ENCODE assay signal across 9 mouse cellular contexts in the genomic region with DNA sequence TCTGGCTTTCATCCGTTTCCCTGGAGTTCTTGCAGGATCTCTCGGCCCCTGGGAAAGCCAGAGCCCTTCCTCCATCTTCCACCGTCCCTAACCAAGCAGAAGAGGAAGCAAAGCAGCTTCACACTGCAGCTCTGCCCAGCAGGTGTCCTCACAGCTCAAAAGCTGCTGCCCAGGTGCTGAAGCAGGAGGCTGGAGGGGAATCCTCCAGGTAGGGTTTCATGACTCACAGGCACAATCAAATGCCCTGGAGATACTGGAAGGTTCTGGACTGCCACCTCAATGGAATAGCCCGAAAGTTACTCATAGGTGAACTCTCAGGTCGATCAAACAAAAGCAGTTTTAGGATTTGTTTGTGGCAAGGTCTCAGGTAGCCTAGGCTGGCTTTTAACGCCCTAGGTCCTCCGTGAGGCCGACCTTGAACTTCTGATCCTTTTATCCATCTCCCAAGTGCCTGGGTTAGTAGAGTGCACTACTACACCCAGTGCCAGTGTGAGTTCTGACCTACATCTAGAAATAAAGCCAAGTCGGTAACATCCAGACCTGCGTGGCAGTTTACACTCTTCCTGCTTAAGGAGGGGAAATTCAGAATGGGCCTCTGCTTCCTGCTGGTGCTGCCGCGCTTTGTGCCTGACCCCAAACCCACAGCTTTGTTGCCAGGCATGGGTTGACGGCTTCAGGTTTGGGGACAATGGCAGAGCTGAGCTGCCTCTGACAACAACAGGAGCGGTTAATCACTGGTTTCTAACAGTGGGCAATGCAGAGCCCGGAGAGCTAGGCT. TPM values are rescaled to one million over a fixed set of nuclear protein-coding genes. Genes with fewer than 3 reads are reported as not detected.
DNase-seq lines count a peak whose midpoint lies in the region; ATAC-seq and TF ChIP-seq lines count a peak whose summit lies in the region.
"Had no signal": no experiment of that assay in that cellular context is flagged by ENCODE, and none has a peak within 500 bp of the region (broad histone marks: within the 10 kb centered on the region; RNA-seq: fewer than 3 reads in every experiment).

No protein-coding gene starts in this region.

- H3K36me3 ChIP-seq in heart, postnatal 0 days (replicated peaks; ENCODE audit: control insufficient read depth, insufficient read depth, low read length), result no peaks in the 10 kb centered on the region
- no peaks in the 10 kb centered on the region for H3K36me3 ChIP-seq in hindbrain, postnatal 0 days (ENCODE audit: insufficient read depth, low read length)
- H3K36me3 ChIP-seq: neural tube, embryonic 13.5 days had no signal

- no peak overlapping the region for H3K27ac ChIP-seq in heart, postnatal 0 days (ENCODE audit: low read depth)
- H3K27ac ChIP-seq in hindbrain, postnatal 0 days, result peak overlapping the region; percentile 34; the same call in 1 of the 2 replicates
- H3K27ac ChIP-seq: neural tube, embryonic 13.5 days had no signal

- no peak for DNase-seq in heart, postnatal 0 days (ENCODE audit: low spot score)
- no peak for DNase-seq in heart, adult 11 months
- peak; percentile 57 for DNase-seq in hindbrain, postnatal 0 days (ENCODE audit: low spot score)
- no peak for DNase-seq in frontal cortex, postnatal 14 days (ENCODE audit: low spot score in 2 of 2)
- DNase-seq in adrenal gland, postnatal 10 days, result no peak
- DNase-seq in gastrocnemius, postnatal 36 days, result no peak

- TF ChIP-seq CTCF in heart, postnatal 0 days (IDR thresholded peaks at IDR 0.05; ENCODE audit: low read depth), result peak; percentile 42
- TF ChIP-seq CTCF in hindbrain, postnatal 0 days (IDR thresholded peaks at IDR 0.05; ENCODE audit: low read depth), result peak; percentile 49

- ATAC-seq in heart, postnatal 0 days (ENCODE audit: insufficient read depth, low read depth), result no peak
- ATAC-seq in CD4-positive, CD25-positive, alpha-beta regulatory T cell, adult 4 months, result peak; percentile 78
- ATAC-seq in hindbrain, postnatal 0 days, result 0 out of 2 replicates have a peak, but pooled peaks have one; percentile 8
- peak; percentile 59 for ATAC-seq in megakaryocyte progenitor cell, adult 5-6 weeks (replicated peaks; ENCODE audit: poor library complexity)

- WGBS in heart, postnatal 0 days, result 45% methylated on average over 15 of the region's 15 CpGs
- WGBS in hindbrain, postnatal 0 days, result 34% methylated on average over 15 of the region's 15 CpGs

- no peak overlapping the region for H3K4me2 ChIP-seq in heart, postnatal 0 days (ENCODE audit: low read depth, low read length)
- no peak overlapping the region for H3K4me2 ChIP-seq in hindbrain, postnatal 0 days (ENCODE audit: low read depth, low read length)
- H3K4me2 ChIP-seq: neural tube, embryonic 13.5 days had no signal

- no peaks in the 10 kb centered on the region for H3K9me3 ChIP-seq in heart, postnatal 0 days (replicated peaks; ENCODE audit: control insufficient read depth, low read length)
- H3K9me3 ChIP-seq in hindbrain, postnatal 0 days (ENCODE audit: low read length), result no peaks in the 10 kb centered on the region
- H3K9me3 ChIP-seq: neural tube, embryonic 13.5 days had no signal

- H3K9ac ChIP-seq in heart, postnatal 0 days (replicated peaks; ENCODE audit: low read depth, low read length), result no peak overlapping the region
- H3K9ac ChIP-seq in hindbrain, postnatal 0 days (replicated peaks; ENCODE audit: low read length), result no peak overlapping the region
- H3K9ac ChIP-seq: neural tube, embryonic 13.5 days had no signal

- H3K4me3 ChIP-seq in heart, postnatal 0 days (ENCODE audit: low read depth, low read length), result no peak overlapping the region
- no peak overlapping the region for H3K4me3 ChIP-seq in hindbrain, postnatal 0 days (ENCODE audit: low read length)
- H3K4me3 ChIP-seq: neural tube, embryonic 13.5 days had no signal

- H3K27me3 ChIP-seq in heart, postnatal 0 days (ENCODE audit: control insufficient read depth, insufficient read depth, low read length), result no peaks in the 10 kb centered on the region
- no peaks in the 10 kb centered on the region for H3K27me3 ChIP-seq in hindbrain, postnatal 0 days (ENCODE audit: insufficient read depth, low read length)
- H3K27me3 ChIP-seq: neural tube, embryonic 13.5 days had no signal

- intact Hi-C loops in gastrocnemius, postnatal 36 days (cut with DNase I), result no loop called here

- TF ChIP-seq EP300 in heart, postnatal 0 days (IDR thresholded peaks at IDR 0.05; ENCODE audit: low read depth), result no peak

- H3K4me1 ChIP-seq in heart, postnatal 0 days (ENCODE audit: control insufficient read depth, insufficient read depth), result no peaks in the 10 kb centered on the region
- H3K4me1 ChIP-seq in hindbrain, postnatal 0 days (ENCODE audit: insufficient read depth, low read length), result no peaks in the 10 kb centered on the region

RNA-seq across cellular contexts. Expression of a gene that starts 16.0 kb away (rescaled TPM):
- 79.3 and 94.6 TPM in 2 replicates for total RNA-seq in heart, postnatal 0 days (2014; rRNA removed; ENCODE audit: low replicate concordance)
- polyA plus RNA-seq in heart, postnatal 0 days (2015; fragmentation: Nextera tagmentation; extraction: Ambion mirVana), result 32.7 and 34.4 TPM in 2 replicates
- polyA plus RNA-seq in CD4-positive, CD25-positive, alpha-beta regulatory T cell, adult 4 months (2017; shearing (Covaris generic)), result 10 to 100 TPM; 37.2 to 50.1 TPM
- total RNA-seq in hindbrain, postnatal 0 days (2014; rRNA removed), result 7.1 and 11.0 TPM in 2 replicates
- 4.2 and 4.3 TPM in 2 replicates for polyA plus RNA-seq in hindbrain, postnatal 0 days (2015; fragmentation: Nextera tagmentation; extraction: Ambion mirVana)
- total RNA-seq in megakaryocyte progenitor cell, adult 5-6 weeks (2015), result 4.3 and 7.5 TPM in 2 replicates
- total RNA-seq in megakaryocyte progenitor cell, adult 5-6 weeks (2017), result 3.4 and 3.6 TPM in 2 replicates
- 10 to 100 TPM; 33.1 to 43.1 TPM for total RNA-seq in adrenal gland, postnatal 10 days (2021)
- 1 to 10 TPM; 4.3 to 5.5 TPM for total RNA-seq in gastrocnemius, postnatal 36 days (2021)

RNA-seq across cellular contexts. Expression of a gene that starts 44.2 kb away (rescaled TPM):
- 0.35 TPM in 1 of 2 replicates, not detected in the other for total RNA-seq in heart, postnatal 0 days (2014; rRNA removed; ENCODE audit: low replicate concordance)
- not detected in 2 replicates for polyA plus RNA-seq in heart, postnatal 0 days (2015; fragmentation: Nextera tagmentation; extraction: Ambion mirVana)
- polyA plus RNA-seq in CD4-positive, CD25-positive, alpha-beta regulatory T cell, adult 4 months (2017; shearing (Covaris generic)), result not detected
- total RNA-seq in hindbrain, postnatal 0 days (2014; rRNA removed), result 0.05 and 0.14 TPM in 2 replicates
- 0.34 and 0.51 TPM in 2 replicates for polyA plus RNA-seq in hindbrain, postnatal 0 days (2015; fragmentation: Nextera tagmentation; extraction: Ambion mirVana)
- total RNA-seq in megakaryocyte progenitor cell, adult 5-6 weeks (2015), result not detected in 2 replicates
- not detected in 2 replicates for total RNA-seq in megakaryocyte progenitor cell, adult 5-6 weeks (2017)
- under 1 TPM; 0.79 to 0.84 TPM for total RNA-seq in adrenal gland, postnatal 10 days (2021)
- not detected for total RNA-seq in gastrocnemius, postnatal 36 days (2021)
